Mouse (Mus musculus): ENCODE data around the gene Il13. TPM values are rescaled to one million over a fixed set of nuclear protein-coding genes. Genes with fewer than 3 reads are reported as not detected.

Il13 gene
- polyA plus RNA-seq, 1 experiment from 2014 or later = not detected

GRCm38 (mm10) chr11:53621582-53622439 lies 12.7 kb downstream of the Il13 start:
- Histone ChIP-seq H3K9me3 (replicated peaks; ENCODE audit: control insufficient read depth, low read length, poor library complexity, severe bottlenecking) (no peaks in the 10 kb centered on the region), H3K4me3 (ENCODE audit: low read depth, low read length) (no peak overlapping the region), H3K4me1 (ENCODE audit: control insufficient read depth, insufficient read depth, low read length) (no peaks in the 10 kb centered on the region), H3K9ac (ENCODE audit: low read depth, low read length) (no peak overlapping the region), H3K4me2 (ENCODE audit: low read length) (no peak overlapping the region), H3K27ac (ENCODE audit: low read length) (no peak overlapping the region), H3K36me3 (ENCODE audit: control insufficient read depth, insufficient read depth, low read length) (no peaks in the 10 kb centered on the region), H3K27me3 (ENCODE audit: control insufficient read depth, insufficient read depth, low read depth, low read length) (no peaks in the 10 kb centered on the region)
- ATAC-seq = no peak
- WGBS = 92% methylated on average over 11 of the region's 11 CpGs

GRCm38 (mm10) chr11:53620094-53620493 lies 14.4 kb downstream of the Il13 start:
- H3K4me1 ChIP-seq (ENCODE audit: control insufficient read depth, insufficient read depth, low read length) = no peaks in the 10 kb centered on the region
- no peak overlapping the region for H3K4me3 ChIP-seq (ENCODE audit: low read depth, low read length)
- ATAC-seq = no peak
- H3K9ac ChIP-seq (ENCODE audit: low read depth, low read length) = no peak overlapping the region
- H3K4me2 ChIP-seq (ENCODE audit: low read length) = no peak overlapping the region
- no peaks in the 10 kb centered on the region for H3K27me3 ChIP-seq (ENCODE audit: control insufficient read depth, insufficient read depth, low read depth, low read length)
- WGBS = 91% methylated on average over 4 of the region's 4 CpGs
- no peaks in the 10 kb centered on the region for H3K36me3 ChIP-seq (ENCODE audit: control insufficient read depth, insufficient read depth, low read length)
- no peak overlapping the region for H3K27ac ChIP-seq (ENCODE audit: low read length)
- H3K9me3 ChIP-seq (replicated peaks; ENCODE audit: control insufficient read depth, low read length, poor library complexity, severe bottlenecking) = no peaks in the 10 kb centered on the region

GRCm38 (mm10) chr11:53619428-53619827 lies 15.1 kb downstream of the Il13 start:
- no peaks in the 10 kb centered on the region for H3K36me3 ChIP-seq (ENCODE audit: control insufficient read depth, insufficient read depth, low read length)
- H3K9ac ChIP-seq (ENCODE audit: low read depth, low read length) = no peak overlapping the region
- H3K4me1 ChIP-seq (ENCODE audit: control insufficient read depth, insufficient read depth, low read length) = no peaks in the 10 kb centered on the region
- H3K27me3 ChIP-seq (ENCODE audit: control insufficient read depth, insufficient read depth, low read depth, low read length) = no peaks in the 10 kb centered on the region
- H3K27ac ChIP-seq (ENCODE audit: low read length) = no peak overlapping the region
- no peak overlapping the region for H3K4me2 ChIP-seq (ENCODE audit: low read length)
- H3K9me3 ChIP-seq (replicated peaks; ENCODE audit: control insufficient read depth, low read length, poor library complexity, severe bottlenecking) = no peaks in the 10 kb centered on the region
- 69% methylated on average over 6 of the region's 6 CpGs for WGBS
- ATAC-seq = no peak
- H3K4me3 ChIP-seq (ENCODE audit: low read depth, low read length) = no peak overlapping the region

- Histone ChIP-seq H3K27me3 (ENCODE audit: control insufficient read depth, insufficient read depth, low read depth, low read length) (no peaks in the 10 kb centered on the region), H3K36me3 (ENCODE audit: control insufficient read depth, insufficient read depth, low read length) (no peaks in the 10 kb centered on the region), H3K9me3 (replicated peaks; ENCODE audit: control insufficient read depth, low read length, poor library complexity, severe bottlenecking) (no peaks in the 10 kb centered on the region), H3K4me2 (ENCODE audit: low read length) (no peak within 1 kb of the TSS), H3K27ac (ENCODE audit: low read length) (no peak within 1 kb of the TSS), H3K4me1 (ENCODE audit: control insufficient read depth, insufficient read depth, low read length) (no peaks in the 10 kb centered on the region), H3K9ac (ENCODE audit: low read depth, low read length) (no peak within 1 kb of the TSS), H3K4me3 (ENCODE audit: low read depth, low read length) (no peak within 1 kb of the TSS)
- WGBS = 91% methylated on average over 7 of the region's 7 CpGs
- ATAC-seq = no peak
Measured at GRCm38 (mm10) chr11:53618619-53619198, 15.8 kb downstream of the Il13 start, which contains the start of gene Il4. Gene Il4, minus strand, starts transcription at chr11:53618669.

GRCm38 (mm10) chr11:53617562-53618109 lies 16.9 kb downstream of the Il13 start:
- Histone ChIP-seq H3K27me3 (ENCODE audit: control insufficient read depth, insufficient read depth, low read depth, low read length) (no peaks in the 10 kb centered on the region), H3K36me3 (ENCODE audit: control insufficient read depth, insufficient read depth, low read length) (no peaks in the 10 kb centered on the region), H3K9ac (ENCODE audit: low read depth, low read length) (no peak overlapping the region), H3K27ac (ENCODE audit: low read length) (no peak overlapping the region), H3K4me2 (ENCODE audit: low read length) (no peak overlapping the region), H3K4me1 (ENCODE audit: control insufficient read depth, insufficient read depth, low read length) (no peaks in the 10 kb centered on the region), H3K9me3 (replicated peaks; ENCODE audit: control insufficient read depth, low read length, poor library complexity, severe bottlenecking) (no peaks in the 10 kb centered on the region), H3K4me3 (ENCODE audit: low read depth, low read length) (no peak overlapping the region)
- 54% methylated on average over 4 of the region's 4 CpGs for WGBS
- ATAC-seq = no peak

- no peaks in the 10 kb centered on the region for H3K36me3 ChIP-seq (ENCODE audit: control insufficient read depth, insufficient read depth, low read length)
- H3K27me3 ChIP-seq (ENCODE audit: control insufficient read depth, insufficient read depth, low read depth, low read length) = no peaks in the 10 kb centered on the region
- no peak overlapping the region for H3K4me3 ChIP-seq (ENCODE audit: low read depth, low read length)
- no peak for ATAC-seq
- 88% methylated on average over 8 of the region's 8 CpGs for WGBS
- H3K27ac ChIP-seq (ENCODE audit: low read length) = no peak overlapping the region
- H3K4me2 ChIP-seq (ENCODE audit: low read length) = no peak overlapping the region
- H3K9ac ChIP-seq (ENCODE audit: low read depth, low read length) = no peak overlapping the region
- H3K4me1 ChIP-seq (ENCODE audit: control insufficient read depth, insufficient read depth, low read length) = no peaks in the 10 kb centered on the region
- H3K9me3 ChIP-seq (replicated peaks; ENCODE audit: control insufficient read depth, low read length, poor library complexity, severe bottlenecking) = no peaks in the 10 kb centered on the region
Measured at GRCm38 (mm10) chr11:53616748-53617558, 17.5 kb downstream of the Il13 start.

GRCm38 (mm10) chr11:53615575-53615974 lies 18.9 kb downstream of the Il13 start:
- 98% methylated on average over 8 of the region's 8 CpGs for WGBS

GRCm38 (mm10) chr11:53615172-53615571 lies 19.3 kb downstream of the Il13 start:
- ATAC-seq = no peak
- H3K9ac ChIP-seq (ENCODE audit: low read depth, low read length) = no peak overlapping the region
- no peaks in the 10 kb centered on the region for H3K36me3 ChIP-seq (ENCODE audit: control insufficient read depth, insufficient read depth, low read length)
- no peak overlapping the region for H3K4me2 ChIP-seq (ENCODE audit: low read length)
- H3K4me1 ChIP-seq (ENCODE audit: control insufficient read depth, insufficient read depth, low read length) = no peaks in the 10 kb centered on the region
- H3K27ac ChIP-seq (ENCODE audit: low read length) = no peak overlapping the region
- 74% methylated on average over 6 of the region's 6 CpGs for WGBS
- no peak overlapping the region for H3K4me3 ChIP-seq (ENCODE audit: low read depth, low read length)
- H3K27me3 ChIP-seq (ENCODE audit: control insufficient read depth, insufficient read depth, low read depth, low read length) = no peaks in the 10 kb centered on the region
- no peaks in the 10 kb centered on the region for H3K9me3 ChIP-seq (replicated peaks; ENCODE audit: control insufficient read depth, low read length, poor library complexity, severe bottlenecking)

More at GRCm38 (mm10) chr11:53615575-53615974, 18.9 kb downstream of the Il13 start:
- ATAC-seq = no peak
- Histone ChIP-seq H3K4me1 (ENCODE audit: control insufficient read depth, insufficient read depth, low read length) (no peaks in the 10 kb centered on the region), H3K4me3 (ENCODE audit: low read depth, low read length) (no peak overlapping the region), H3K27ac (ENCODE audit: low read length) (no peak overlapping the region), H3K4me2 (ENCODE audit: low read length) (no peak overlapping the region), H3K9me3 (replicated peaks; ENCODE audit: control insufficient read depth, low read length, poor library complexity, severe bottlenecking) (no peaks in the 10 kb centered on the region), H3K27me3 (ENCODE audit: control insufficient read depth, insufficient read depth, low read depth, low read length) (no peaks in the 10 kb centered on the region), H3K9ac (ENCODE audit: low read depth, low read length) (no peak overlapping the region), H3K36me3 (ENCODE audit: control insufficient read depth, insufficient read depth, low read length) (no peaks in the 10 kb centered on the region)
